Mouse (Mus musculus) regulatory T cell (primary cell): Measurements from ENCODE around the gene Fndc1.

Experiments used
- in situ Hi-C: fragments of 300-600 bp; cut with MboI, MseI; formaldehyde crosslinking; loops from one replicate; pipeline ENCODE4 v1.15.1; 2025; ENCODE audit warnings: high pct_unique_total_duplicates

Gene Fndc1

GRCm38 (mm10) chr17:7717945-7718344 is 109.2 kb downstream of the Fndc1 start:
- in situ Hi-C loops, result loop anchor here (5.0 kb wide), 1 partner anchor 34 kb away; no protein-coding TSS in a partner anchor

GRCm38 (mm10) chr17:7713020-7713419 is 114.1 kb downstream of the Fndc1 start:
- in situ Hi-C loops, result no loop called here

- in situ Hi-C loops, result no loop called here
Measured at GRCm38 (mm10) chr17:7707073-7707472, 120.0 kb downstream of the Fndc1 start.

- in situ Hi-C loops, result no loop called here
Measured at GRCm38 (mm10) chr17:7690271-7690670, 136.8 kb downstream of the Fndc1 start.
